Mouse (Mus musculus) bone marrow macrophage, adult 2 months (primary cell): Measurements from ENCODE around the gene Tob1.

Experiments used
- CTCF ChIP-seq: IDR thresholded peaks from 2 replicates; pipeline ENCODE4 v1.5.1; 2012; ENCODE audit warnings: low read depth, mild to moderate bottlenecking, low read length, moderate library complexity
- POLR2A ChIP-seq: IDR thresholded peaks from 2 replicates; pipeline ENCODE4 v1.6.1; 2012; ENCODE audit warnings: mild to moderate bottlenecking, low read depth, low read length, borderline replicate concordance

DNA sequence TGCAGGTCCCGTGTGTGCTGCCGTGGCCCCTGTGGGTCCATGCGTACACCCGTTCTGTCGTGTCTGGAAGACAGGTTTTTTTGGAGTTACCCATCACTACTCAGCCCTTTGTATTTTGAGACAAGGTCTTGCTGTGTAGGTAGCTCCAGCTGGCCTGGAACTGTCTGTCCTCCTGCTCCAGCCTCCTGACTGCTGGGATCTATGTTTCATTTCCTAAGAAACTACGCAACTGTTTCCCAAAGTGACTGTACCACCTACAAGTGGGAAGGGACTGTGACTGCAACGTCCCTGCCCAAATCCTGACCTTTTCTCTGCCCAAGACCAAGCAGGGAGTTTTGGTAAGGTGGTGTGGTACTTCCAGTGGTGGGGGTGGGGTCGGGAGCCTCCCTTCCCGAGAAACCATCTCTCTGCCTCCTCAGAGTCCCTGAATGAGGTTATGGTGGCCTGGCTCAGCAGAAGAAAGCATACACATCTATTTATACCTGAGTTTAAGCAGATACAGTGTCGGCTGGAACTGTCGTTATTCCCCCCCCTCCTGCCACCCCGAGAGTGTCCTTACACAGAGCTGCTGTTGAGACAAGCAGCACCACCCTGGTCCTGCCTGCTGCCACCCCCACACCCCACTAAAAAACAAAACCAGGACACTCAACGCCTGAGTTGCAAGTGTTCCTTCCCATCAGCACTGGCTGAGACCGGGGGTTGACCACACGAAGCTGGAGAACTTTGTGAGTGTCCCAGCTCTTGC lies 33.2 kb upstream of the Tob1 start:
- TF ChIP-seq POLR2A (no peak), CTCF (no peak)
